Mouse (Mus musculus): ENCODE results near the gene Nav3.

- TF ChIP-seq CTCF (IDR thresholded peaks at IDR 0.05; ENCODE audit: extremely low read depth, insufficient read length, insufficient replicate concordance, low read depth, low read length) (no peak), POLR2A (IDR thresholded peaks at IDR 0.05; ENCODE audit: low read depth, low read length) (no peak)
These were observed 141.5 kb downstream of the Nav3 start for GRCm38 (mm10) chr10:110314525-110314924.
